Mouse (Mus musculus) adrenal gland, postnatal 10 days (tissue): ENCODE measurements at regions not wholly inside any gene's neighbourhood (a gene's known extent, or its start where the extent isn't known, plus 50 kb on each side); places are given as distances from the start of the nearest gene placed in this dataset.

Experiments used
- DNase-seq: peaks from one replicate; pipeline ENCODE4 v3.0.0; 2021; ENCODE audit warnings: mixed read lengths

- DNase-seq, result no peak
Measured at GRCm38 (mm10) chr5:75761459-75762310, 187.0 kb downstream of the Kit start.

- no peak for DNase-seq
Measured at GRCm38 (mm10) chr5:75756168-75756567, 181.5 kb downstream of the Kit start.

- no peak for DNase-seq
Measured at GRCm38 (mm10) chr5:75754356-75754755, 179.6 kb downstream of the Kit start.

GRCm38 (mm10) chr5:75745311-75745710, 170.6 kb downstream of the Kit start:
- DNase-seq, result no peak

GRCm38 (mm10) chr5:75744475-75745045, 169.8 kb downstream of the Kit start:
- no peak for DNase-seq

GRCm38 (mm10) chr5:75739336-75739735, 164.6 kb downstream of the Kit start:
- DNase-seq, result no peak

GRCm38 (mm10) chr5:75738445-75738844, 163.7 kb downstream of the Kit start:
- DNase-seq, result no peak

- DNase-seq, result no peak
Measured at GRCm38 (mm10) chr5:75737752-75738151, 163.0 kb downstream of the Kit start.

- no peak for DNase-seq
Measured at GRCm38 (mm10) chr5:75736318-75736717, 161.6 kb downstream of the Kit start.

- no peak for DNase-seq
Measured at GRCm38 (mm10) chr5:75734508-75734907, 159.8 kb downstream of the Kit start.

- DNase-seq, result no peak
Measured at GRCm38 (mm10) chr5:75734043-75734442, 159.3 kb downstream of the Kit start.

- DNase-seq, result no peak
Measured at GRCm38 (mm10) chr5:75731236-75731635, 156.5 kb downstream of the Kit start.

- no peak for DNase-seq
Measured at GRCm38 (mm10) chr5:75730698-75731097, 156.0 kb downstream of the Kit start.

GRCm38 (mm10) chr5:75721291-75721690, 146.6 kb downstream of the Kit start:
- no peak for DNase-seq

- DNase-seq, result no peak
Measured at GRCm38 (mm10) chr5:75720091-75720940, 145.6 kb downstream of the Kit start.

- DNase-seq, result no peak
Measured at GRCm38 (mm10) chr5:75718511-75719225, 144.0 kb downstream of the Kit start.
